Mouse (Mus musculus) lung, embryonic 14.5 days (tissue): Measurements from ENCODE around the gene Cygb. TPM values are rescaled to one million over a fixed set of nuclear protein-coding genes. Genes with fewer than 3 reads are reported as not detected.

ENCODE experiments used
- ATAC-seq: fragments of 200-750 bp; cut with Nextera tagmentation; 2 replicates; pipeline ENCODE4 v1.8.0; 2017; ENCODE audit warnings: mild to moderate bottlenecking, moderate TSS enrichment, moderate library complexity; ENCODE audit not compliant: insufficient read depth
- DNase-seq: peaks from one replicate; pipeline ENCODE4 v3.0.0-alpha.2; 2015
- H3K27ac ChIP-seq: fragments of 300-500 bp; sonication (generic); 2 replicates; pipeline ENCODE4 v1.5.1; 2014; ENCODE audit warnings: low read depth, mild to moderate bottlenecking, moderate library complexity
- H3K27me3 ChIP-seq: fragments of 300-500 bp; sonication (generic); 2 replicates; pipeline ENCODE4 v1.6.1; 2014; ENCODE audit warnings: low read length, control low read depth; ENCODE audit not compliant: insufficient read depth
- H3K36me3 ChIP-seq: fragments of 300-500 bp; sonication (generic); 2 replicates; pipeline ENCODE4 v1.6.1; 2014; ENCODE audit warnings: control low read depth; ENCODE audit not compliant: insufficient read depth
- H3K4me1 ChIP-seq: fragments of 300-500 bp; sonication (generic); 2 replicates; pipeline ENCODE4 v1.6.1; 2014; ENCODE audit warnings: antibody characterized with exemption, control low read depth; ENCODE audit not compliant: insufficient read depth
- H3K4me2 ChIP-seq: fragments of 300-500 bp; sonication (generic); 2 replicates; pipeline ENCODE4 v1.6.1; 2014; ENCODE audit warnings: mild to moderate bottlenecking
- H3K4me3 ChIP-seq: fragments of 300-500 bp; sonication (generic); 2 replicates; pipeline ENCODE4 v1.5.1; 2014; ENCODE audit warnings: low read depth, low read length
- H3K9ac ChIP-seq: fragments of 300-500 bp; sonication (generic); 2 replicates; pipeline ENCODE4 v1.6.1; 2014
- H3K9me3 ChIP-seq: fragments of 300-500 bp; sonication (generic); 2 replicates; pipeline ENCODE4 v1.6.1; 2016; ENCODE audit warnings: low read depth, low read length, control low read depth
- CTCF ChIP-seq: IDR thresholded peaks from 2 replicates; pipeline ENCODE4 v1.5.1; 2016; ENCODE audit warnings: antibody characterized with exemption, low read depth
- WGBS: fragments of 180-500 bp; shearing (Covaris S2); extraction: QIAGEN DNeasy Blood & Tissue Kit; methylation state at CpG from one replicate; pipeline ENCODE4 v1.1.7; 2014; 5-methylcytosine and 5-hydroxymethylcytosine counted together
- polyA plus RNA-seq: library from polyadenylated mRNA; unstranded; fragments of >200 nt; fragmentation: Nextera tagmentation; extraction: Ambion mirVana; gene quantifications from 2 replicates; pipeline ENCODE4 v1.2.1, GENCODE M21; 2014

Gene Cygb
- polyA plus RNA-seq, result 9.5 and 10.0 TPM in 2 replicates

- no peak for ATAC-seq
- peak; percentile 26 for DNase-seq
- WGBS, result 5% methylated on average over 27 of the region's 28 CpGs
- Histone ChIP-seq H3K4me3 (peak within 1 kb of the TSS; percentile 50), H3K4me1 (peaks cover 16% of the 10 kb centered on the region; the same call in 1 of the 2 replicates), H3K27me3 (peaks cover 35% of the 10 kb centered on the region), H3K27ac (no peak within 1 kb of the TSS), H3K36me3 (no peaks in the 10 kb centered on the region), H3K4me2 (peak within 1 kb of the TSS; percentile 96), H3K9ac (peak within 1 kb of the TSS; percentile 50), H3K9me3 (no peaks in the 10 kb centered on the region)
- TF ChIP-seq CTCF, result no peak
Measured at GRCm38 (mm10) chr11:116654255-116654821, at the start of gene Cygb. Gene Cygb (minus strand): TSS chr11:116654313.

DNA sequence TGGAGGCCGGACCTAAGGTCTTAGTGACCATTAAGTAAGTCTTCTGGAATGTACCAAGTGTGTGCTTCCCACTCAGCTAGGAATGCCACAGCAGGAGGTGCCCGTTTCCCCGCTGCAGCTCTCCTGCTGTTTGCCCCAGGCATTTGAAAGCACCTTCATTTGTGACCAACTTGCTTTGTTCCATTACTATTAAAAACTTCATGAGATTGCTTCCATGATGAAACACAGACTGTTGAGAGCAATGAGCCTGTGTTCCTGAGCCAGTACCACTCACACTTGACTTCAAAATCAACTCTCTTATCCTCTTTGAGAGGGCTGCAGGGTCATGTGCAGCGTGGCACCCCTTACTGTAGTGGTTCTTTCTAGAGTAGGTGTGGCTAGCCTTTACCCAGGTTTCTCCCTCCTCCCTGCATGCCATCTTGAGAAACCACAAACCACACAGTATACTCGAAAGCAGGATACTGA, 47.3 kb upstream of the Cygb start:
- WGBS, result 43% methylated on average over 5 of the region's 5 CpGs
- ATAC-seq, result peak; percentile 69; the same call in 1 of the 2 replicates

DNA sequence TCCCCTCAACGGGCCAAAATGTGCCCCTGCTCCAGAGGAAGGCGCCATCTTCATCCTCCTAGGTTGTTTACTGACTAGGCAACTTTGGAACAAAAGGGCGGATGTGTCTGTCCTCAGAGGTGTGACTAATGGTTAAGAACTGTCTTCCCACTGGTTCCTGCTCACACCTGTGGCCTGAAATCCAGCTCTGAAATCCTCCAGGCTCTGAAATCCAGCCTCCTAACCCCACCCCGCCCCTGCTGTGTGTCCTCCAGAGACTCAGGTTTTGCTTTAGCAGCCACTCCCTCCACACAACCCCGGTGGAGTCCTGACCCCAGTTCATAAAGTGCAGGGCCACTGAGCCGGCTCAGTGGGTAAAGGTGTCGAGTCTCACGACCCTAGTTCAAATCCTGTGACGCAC, 43.4 kb upstream of the Cygb start:
- no peak overlapping the region for H3K4me2 ChIP-seq
- no peak overlapping the region for H3K27ac ChIP-seq
- H3K9ac ChIP-seq, result no peak overlapping the region
- no peak for TF ChIP-seq CTCF
- no peaks in the 10 kb centered on the region for H3K36me3 ChIP-seq
- no peaks in the 10 kb centered on the region; the same call in 1 of the 2 replicates for H3K9me3 ChIP-seq
- H3K4me1 ChIP-seq, result peaks cover 3% of the 10 kb centered on the region; the same call in 1 of the 2 replicates
- 53% methylated on average over 9 of the region's 9 CpGs for WGBS
- no peak overlapping the region for H3K4me3 ChIP-seq
- H3K27me3 ChIP-seq, result peaks cover 29% of the 10 kb centered on the region
- DNase-seq (no peak), ATAC-seq (no peak)

More for the DNA sequence above, 47.3 kb upstream of the Cygb start:
- no peak overlapping the region for H3K9ac ChIP-seq
- DNase-seq, result peak; percentile 30
- H3K4me2 ChIP-seq, result no peak overlapping the region
- no peaks in the 10 kb centered on the region for H3K36me3 ChIP-seq
- 0 out of 2 replicates have a peak, but pooled peaks cover under 1% of the 10 kb centered on the region for H3K27me3 ChIP-seq
- no peak for TF ChIP-seq CTCF
- H3K27ac ChIP-seq, result peak overlapping the region; percentile 56; the same call in 1 of the 2 replicates
- no peak overlapping the region for H3K4me3 ChIP-seq
- H3K4me1 ChIP-seq, result no peaks in the 10 kb centered on the region
- no peaks in the 10 kb centered on the region; the same call in 1 of the 2 replicates for H3K9me3 ChIP-seq

DNA sequence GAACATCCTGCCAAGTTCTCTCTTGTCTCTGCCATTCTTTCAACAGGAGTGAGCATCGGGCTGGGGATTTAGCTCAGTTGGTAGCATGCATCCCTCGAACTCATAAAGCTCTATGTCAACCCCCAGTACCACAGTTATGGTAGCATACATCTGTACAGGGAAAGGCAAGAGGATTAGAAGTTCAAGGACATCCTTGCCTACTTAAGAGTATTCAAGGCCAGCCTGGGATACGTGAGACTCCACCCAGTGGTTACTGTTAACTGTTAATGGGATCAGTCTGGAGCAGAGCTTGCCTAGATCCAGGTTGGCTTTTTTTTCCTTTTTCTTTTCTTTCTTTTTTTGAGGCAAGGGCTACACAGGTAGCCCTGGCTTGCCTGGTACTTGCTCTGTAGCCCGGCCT, 42.3 kb upstream of the Cygb start:
- no peak overlapping the region for H3K4me2 ChIP-seq
- DNase-seq (no peak), ATAC-seq (no peak)
- H3K27ac ChIP-seq, result no peak overlapping the region
- H3K4me1 ChIP-seq, result peaks cover 3% of the 10 kb centered on the region; the same call in 1 of the 2 replicates
- 79% methylated on average over 4 of the region's 4 CpGs for WGBS
- no peaks in the 10 kb centered on the region; the same call in 1 of the 2 replicates for H3K9me3 ChIP-seq
- no peak overlapping the region for H3K9ac ChIP-seq
- no peak overlapping the region for H3K4me3 ChIP-seq
- TF ChIP-seq CTCF, result no peak
- peaks cover 29% of the 10 kb centered on the region for H3K27me3 ChIP-seq
- H3K36me3 ChIP-seq, result no peaks in the 10 kb centered on the region

DNA sequence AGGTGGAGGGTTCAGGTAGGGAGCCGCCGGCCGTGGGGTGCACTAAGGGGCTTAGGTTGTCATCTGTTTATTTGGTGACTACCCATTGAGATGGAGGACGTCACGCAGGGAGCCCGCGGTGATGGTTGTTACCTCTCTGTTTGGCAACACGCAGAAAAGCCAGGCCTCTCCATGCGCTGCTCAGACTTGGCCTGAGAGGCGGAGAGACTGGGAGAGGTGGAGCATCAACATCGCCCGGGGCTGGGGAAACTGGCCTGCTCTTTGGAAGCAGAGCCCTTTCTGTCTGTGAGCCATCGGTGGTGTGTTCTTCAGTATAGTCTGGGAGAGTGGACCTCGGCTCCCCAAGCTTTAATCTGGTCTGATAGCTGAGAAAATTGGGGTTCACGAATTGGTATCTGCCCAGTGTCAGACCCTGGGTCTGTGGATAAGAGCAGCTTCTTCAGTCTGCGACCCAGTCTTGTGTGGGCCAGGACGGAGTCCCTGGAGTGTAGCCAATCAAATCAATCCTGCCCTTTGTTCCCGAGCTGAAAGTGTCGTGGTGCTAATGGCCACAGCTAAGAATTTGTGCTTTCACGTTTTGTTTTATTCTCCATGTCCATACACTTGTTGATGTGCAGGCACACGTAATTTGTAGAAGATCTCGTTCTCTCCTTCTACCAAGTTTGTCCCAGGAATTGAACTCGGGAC, 41.2 kb upstream of the Cygb start:
- WGBS, result 31% methylated on average over 23 of the region's 23 CpGs
- no peak for TF ChIP-seq CTCF

DNA sequence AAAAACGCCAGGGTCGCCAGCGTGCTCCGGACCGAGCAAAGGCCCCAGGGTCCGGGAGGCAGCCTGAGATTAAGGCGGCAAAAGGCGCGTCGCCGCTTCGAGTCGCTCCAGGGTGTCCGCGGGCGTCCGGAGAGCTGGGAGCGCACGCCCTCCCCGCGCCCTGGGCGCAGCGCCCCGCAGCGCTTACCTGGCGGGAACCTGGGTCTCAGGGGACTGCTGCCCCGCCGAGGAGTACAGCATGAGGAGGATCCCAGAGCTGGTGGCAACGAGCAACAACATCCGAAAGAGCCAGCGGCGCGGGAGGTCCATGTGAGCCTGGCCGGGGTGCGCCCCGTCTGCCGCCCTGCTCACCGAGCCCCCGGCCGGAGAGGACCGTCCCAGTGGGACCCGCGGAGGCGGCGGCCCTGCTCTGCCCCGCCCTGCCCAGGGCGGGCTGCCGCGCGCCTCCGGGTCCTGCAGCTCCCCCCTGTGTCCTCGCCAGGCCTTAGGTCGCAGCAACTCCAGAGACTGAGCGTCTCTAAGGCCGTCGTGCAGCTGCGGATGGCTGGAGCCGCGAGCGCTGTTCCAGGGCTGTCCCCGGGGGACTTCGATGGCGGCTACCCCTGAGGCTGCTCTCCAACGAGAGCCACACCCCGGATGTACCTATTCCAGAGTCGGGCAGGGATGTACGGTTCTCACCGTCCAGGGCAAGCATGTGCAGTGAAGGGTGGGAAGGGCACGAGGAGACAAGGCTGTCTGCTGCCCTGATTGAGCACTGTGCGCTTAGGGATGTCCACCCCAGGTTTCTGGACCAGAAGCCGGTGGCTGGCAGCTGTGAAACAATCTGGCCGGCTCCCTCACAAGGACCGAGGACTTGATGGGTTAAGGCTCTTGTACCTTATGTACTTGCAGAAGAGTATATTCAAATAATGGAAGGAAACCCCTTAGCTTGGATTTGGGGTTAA, 40.4 kb upstream of the Cygb start:
- Histone ChIP-seq H3K36me3 (no peaks in the 10 kb centered on the region), H3K4me3 (peak overlapping the region; percentile 59), H3K27me3 (peaks cover 29% of the 10 kb centered on the region), H3K9me3 (no peaks in the 10 kb centered on the region), H3K4me1 (peaks cover 3% of the 10 kb centered on the region; the same call in 1 of the 2 replicates), H3K27ac (peak overlapping the region; percentile 63), H3K4me2 (peak overlapping the region; percentile 93), H3K9ac (peak overlapping the region; percentile 70)
- ATAC-seq (peak; percentile 92), DNase-seq (peak; percentile 78)
- 2% methylated on average over 73 of the region's 73 CpGs for WGBS
- TF ChIP-seq CTCF, result peak; percentile 40

More for the DNA sequence above, 41.2 kb upstream of the Cygb start:
- peak overlapping the region; percentile 93 for H3K4me2 ChIP-seq
- ATAC-seq (peak; percentile 19; the same call in 1 of the 2 replicates), DNase-seq (peak; percentile 19)
- no peaks in the 10 kb centered on the region for H3K36me3 ChIP-seq
- peaks cover 29% of the 10 kb centered on the region for H3K27me3 ChIP-seq
- H3K4me3 ChIP-seq, result no peak overlapping the region
- peaks cover 3% of the 10 kb centered on the region; the same call in 1 of the 2 replicates for H3K4me1 ChIP-seq
- no peaks in the 10 kb centered on the region for H3K9me3 ChIP-seq
- no peak overlapping the region for H3K27ac ChIP-seq
- no peak overlapping the region for H3K9ac ChIP-seq
